Mouse (Mus musculus) T-helper 1 cell (primary cell): ENCODE data around the gene B3glct.

Source experiments
- in situ Hi-C: fragments of 300-600 bp; cut with MboI, MseI; formaldehyde crosslinking; loops from one replicate; pipeline ENCODE4 v1.15.1; 2025; ENCODE audit warnings: high pct_unique_total_duplicates

Gene B3glct

GRCm38 (mm10) chr5:149663417-149663816, 14.6 kb upstream of the B3glct start:
- in situ Hi-C loops, result no loop called here

- in situ Hi-C loops, result loop anchor here (5.0 kb wide), 1 partner anchor 40 kb away; the partner anchor contains the start of gene Hsph1
Measured at GRCm38 (mm10) chr5:149677196-149677595, 834 bp upstream of the B3glct start.

GRCm38 (mm10) chr5:149678990-149679348, 939 bp downstream of the B3glct start:
- in situ Hi-C loops, result loop anchor here (5.0 kb wide), 1 partner anchor 42 kb away; the partner anchor contains the start of gene Hsph1

- in situ Hi-C loops, result loop anchor here (5.0 kb wide), 1 partner anchor 42 kb away; the partner anchor contains the start of gene Hsph1
Measured at GRCm38 (mm10) chr5:149679362-149679761, 1.3 kb downstream of the B3glct start.

- in situ Hi-C loops, result loop anchor here (5.0 kb wide), 1 partner anchor 43 kb away; the partner anchor contains the start of gene Hsph1
Measured at GRCm38 (mm10) chr5:149679886-149680285, 1.9 kb downstream of the B3glct start.

GRCm38 (mm10) chr5:149680946-149681345, 2.9 kb downstream of the B3glct start:
- in situ Hi-C loops, result no loop called here

- in situ Hi-C loops, result no loop called here
Measured at GRCm38 (mm10) chr5:149689860-149690259, 11.8 kb downstream of the B3glct start.

- in situ Hi-C loops, result no loop called here
Measured at GRCm38 (mm10) chr5:149692548-149692947, 14.5 kb downstream of the B3glct start.

GRCm38 (mm10) chr5:149693200-149693599, 15.2 kb downstream of the B3glct start:
- in situ Hi-C loops, result no loop called here

GRCm38 (mm10) chr5:149693968-149694367, 15.9 kb downstream of the B3glct start:
- in situ Hi-C loops, result no loop called here

- in situ Hi-C loops, result no loop called here
Measured at GRCm38 (mm10) chr5:149695077-149695750, 17.2 kb downstream of the B3glct start.

- in situ Hi-C loops, result no loop called here
Measured at GRCm38 (mm10) chr5:149702770-149703169, 24.7 kb downstream of the B3glct start.

- in situ Hi-C loops, result no loop called here
Measured at GRCm38 (mm10) chr5:149711545-149711944, 33.5 kb downstream of the B3glct start.

GRCm38 (mm10) chr5:149713170-149713774, 35.2 kb downstream of the B3glct start:
- in situ Hi-C loops, result no loop called here

GRCm38 (mm10) chr5:149713834-149714233, 35.8 kb downstream of the B3glct start:
- in situ Hi-C loops, result no loop called here

- in situ Hi-C loops, result no loop called here
Measured at GRCm38 (mm10) chr5:149715571-149716328, 37.7 kb downstream of the B3glct start.

GRCm38 (mm10) chr5:149716329-149716690, 38.3 kb downstream of the B3glct start:
- in situ Hi-C loops, result no loop called here

- in situ Hi-C loops, result loop anchor here (25.0 kb wide), 1 partner anchor 1594 kb away; no protein-coding TSS in a partner anchor
Measured at GRCm38 (mm10) chr5:149731776-149732175, 53.7 kb downstream of the B3glct start.

- in situ Hi-C loops, result loop anchor here (25.0 kb wide), 1 partner anchor 1600 kb away; no protein-coding TSS in a partner anchor
Measured at GRCm38 (mm10) chr5:149737210-149737609, 59.2 kb downstream of the B3glct start.

- in situ Hi-C loops, result loop anchor here (25.0 kb wide), 1 partner anchor 1603 kb away; no protein-coding TSS in a partner anchor
Measured at GRCm38 (mm10) chr5:149740145-149740544, 62.1 kb downstream of the B3glct start.

- in situ Hi-C loops, result loop anchor here (25.0 kb wide), 1 partner anchor 1603 kb away; no protein-coding TSS in a partner anchor
Measured at GRCm38 (mm10) chr5:149740703-149741102, 62.7 kb downstream of the B3glct start.

- in situ Hi-C loops, result loop anchor here (25.0 kb wide), 1 partner anchor 1605 kb away; no protein-coding TSS in a partner anchor
Measured at GRCm38 (mm10) chr5:149742286-149742685, 64.3 kb downstream of the B3glct start.
